Comparison of ENCODE assay signal across 9 mouse cellular contexts in genomic region chr14:57109194-57109593, GRCm38 (mm10). TPM values are rescaled to one million over a fixed set of nuclear protein-coding genes. Genes with fewer than 3 reads are reported as not detected.
DNase-seq lines count a peak whose midpoint lies in the region; ATAC-seq and TF ChIP-seq lines count a peak whose summit lies in the region.
"Had no signal": no experiment of that assay in that cellular context is flagged by ENCODE, and none has a peak within 500 bp of the region (broad histone marks: within the 10 kb centered on the region; RNA-seq: fewer than 3 reads in every experiment).

No protein-coding gene starts in this region.

- 10% methylated on average over 4 of the region's 4 CpGs for WGBS in embryonic facial prominence, embryonic 10.5 days

- peak; percentile 8 to 45 for DNase-seq in adrenal gland, postnatal 36 days
- no peak for DNase-seq in adrenal gland, adult 2 months
- peak; percentile 37 to 61 for DNase-seq in left cerebral cortex, adult 18-20 months (ENCODE audit: low spot score in 2 of 2)
- no peak for DNase-seq in left cerebral cortex, postnatal 36 days (ENCODE audit: low spot score in 2 of 2)
- no peak for DNase-seq in G1E (ENCODE audit: low spot score)
- DNase-seq in embryonic facial prominence, embryonic 10.5 days (ENCODE audit: low spot score): peak; percentile 54
- DNase-seq in lung, postnatal 10 days: peak; percentile 55

- peaks cover 9% of the 10 kb centered on the region for H3K27me3 ChIP-seq in G1E (ENCODE audit: insufficient read depth, low read length)
- H3K27me3 ChIP-seq in embryonic facial prominence, embryonic 10.5 days (replicated peaks; ENCODE audit: low read depth, poor library complexity, severe bottlenecking): peaks cover 48% of the 10 kb centered on the region

- intact Hi-C loops in left cerebral cortex, postnatal 36 days (cut with DNase I): loop anchor here (1.0 to 5.0 kb wide), 2 partner anchors 253 to 300 kb away; no protein-coding TSS in a partner anchor

- H3K4me1 ChIP-seq in G1E (ENCODE audit: insufficient read depth, low read depth, low read length): no peaks in the 10 kb centered on the region
- H3K4me1 ChIP-seq in embryonic facial prominence, embryonic 10.5 days: peaks cover 17% of the 10 kb centered on the region

- H3K27ac ChIP-seq in embryonic facial prominence, embryonic 10.5 days (replicated peaks): no peak overlapping the region

- peak; percentile 57 for TF ChIP-seq CTCF in G1E (IDR thresholded peaks at IDR 0.05; ENCODE audit: low read depth, low read length)

- no peak overlapping the region for H3K4me3 ChIP-seq in G1E (ENCODE audit: low read depth, low read length)
- no peak overlapping the region for H3K4me3 ChIP-seq in embryonic facial prominence, embryonic 10.5 days

- no peaks in the 10 kb centered on the region for H3K36me3 ChIP-seq in G1E (replicated peaks)
- no peaks in the 10 kb centered on the region for H3K36me3 ChIP-seq in embryonic facial prominence, embryonic 10.5 days (replicated peaks)

- peaks cover 3% of the 10 kb centered on the region for H3K9me3 ChIP-seq in G1E (replicated peaks)
- no peaks in the 10 kb centered on the region for H3K9me3 ChIP-seq in embryonic facial prominence, embryonic 10.5 days

- no peak for ATAC-seq in G1E (ENCODE audit: extremely low read depth, insufficient number of reproducible peaks, low FRiP score, poor library complexity, severe bottlenecking)
- no peak for ATAC-seq in activated CD4-positive, CD25-positive, alpha-beta regulatory T cell, adult 4 months

RNA-seq across cellular contexts. Expression of gene Gjb2, which starts 4.7 kb away (rescaled TPM):
- 10 to 100 TPM in 1 of 2 experiments, 1 to 10 TPM in 1; 1.1 to 15.2 TPM for total RNA-seq in adrenal gland, postnatal 36 days (2021)
- total RNA-seq in adrenal gland, adult 2 months (2021): 1 to 10 TPM in 1 of 2 experiments, under 1 TPM in 1; 0.73 to 9.6 TPM
- 6.4 and 14.0 TPM in 2 replicates for polyA plus RNA-seq in adrenal gland, adult 2 months (2012; rRNA removed)
- total RNA-seq in left cerebral cortex, adult 18-20 months (2021): 10 to 100 TPM; 13.2 to 13.3 TPM
- total RNA-seq in left cerebral cortex, postnatal 36 days (2021): 10 to 100 TPM in 1 of 2 experiments, 1 to 10 TPM in 1; 8.8 to 10.8 TPM
- total RNA-seq in G1E (2014; fragmentation: Nextera tagmentation) (not detected in 2 replicates), G1E (2017) (0.06 TPM in 1 of 2 replicates, not detected in the other)
- not detected in 2 replicates for polyA plus RNA-seq in G1E (2012)
- 5.8 and 10.0 TPM in 2 replicates for polyA plus RNA-seq in embryonic facial prominence, embryonic 10.5 days (2016; fragmentation: Nextera tagmentation; extraction: Ambion mirVana)
- polyA plus RNA-seq in activated CD4-positive, CD25-positive, alpha-beta regulatory T cell, adult 4 months (2017; shearing (Covaris generic)): 1 to 10 TPM; 2.4 to 5.9 TPM
- polyA plus RNA-seq: heart, embryonic 14.5 days had no signal

RNA-seq across cellular contexts. Expression of gene Gm4491, which starts 6.5 kb away (rescaled TPM):
- total RNA-seq in adrenal gland, postnatal 36 days (2021): not detected
- not detected for total RNA-seq in adrenal gland, adult 2 months (2021)
- polyA plus RNA-seq in adrenal gland, adult 2 months (2012; rRNA removed): not detected in 2 replicates
- total RNA-seq in left cerebral cortex, adult 18-20 months (2021): 1 to 10 TPM in 1 of 2 experiments, under 1 TPM in 1; 0.72 to 1.0 TPM
- under 1 TPM; 0.77 to 0.96 TPM for total RNA-seq in left cerebral cortex, postnatal 36 days (2021)
- total RNA-seq in G1E (2014; fragmentation: Nextera tagmentation): not detected in 2 replicates
- 0.17 TPM in 1 of 2 replicates, not detected in the other for total RNA-seq in G1E (2017)
- polyA plus RNA-seq in G1E (2012): not detected in 2 replicates
- polyA plus RNA-seq in embryonic facial prominence, embryonic 10.5 days (2016; fragmentation: Nextera tagmentation; extraction: Ambion mirVana): not detected in 2 replicates
- polyA plus RNA-seq in activated CD4-positive, CD25-positive, alpha-beta regulatory T cell, adult 4 months (2017; shearing (Covaris generic)): not detected
- polyA plus RNA-seq: heart, embryonic 14.5 days had no signal

RNA-seq across cellular contexts. Expression of gene Gjb6, which starts 24.2 kb away (rescaled TPM):
- total RNA-seq in adrenal gland, postnatal 36 days (2021): not detected
- total RNA-seq in adrenal gland, adult 2 months (2021): not detected
- not detected in 2 replicates for polyA plus RNA-seq in adrenal gland, adult 2 months (2012; rRNA removed)
- 10 to 100 TPM; 95.6 to 97.5 TPM for total RNA-seq in left cerebral cortex, adult 18-20 months (2021)
- 100 to 1,000 TPM in 1 of 2 experiments, 10 to 100 TPM in 1; 99.8 to 127 TPM for total RNA-seq in left cerebral cortex, postnatal 36 days (2021)
- not detected in 2 replicates for total RNA-seq in G1E (2014; fragmentation: Nextera tagmentation)
- total RNA-seq in G1E (2017): 0.11 TPM in 1 of 2 replicates, not detected in the other
- not detected in 2 replicates for polyA plus RNA-seq in G1E (2012)
- 1.1 and 3.5 TPM in 2 replicates for polyA plus RNA-seq in embryonic facial prominence, embryonic 10.5 days (2016; fragmentation: Nextera tagmentation; extraction: Ambion mirVana)
- polyA plus RNA-seq in activated CD4-positive, CD25-positive, alpha-beta regulatory T cell, adult 4 months (2017; shearing (Covaris generic)): not detected
- polyA plus RNA-seq: heart, embryonic 14.5 days had no signal

RNA-seq across cellular contexts. Expression of gene Gja3, which starts 51.3 kb away (rescaled TPM):
- total RNA-seq in adrenal gland, postnatal 36 days (2021): not detected
- total RNA-seq in adrenal gland, adult 2 months (2021): not detected
- 0.04 TPM in 1 of 2 replicates, not detected in the other for polyA plus RNA-seq in adrenal gland, adult 2 months (2012; rRNA removed)
- total RNA-seq in left cerebral cortex, adult 18-20 months (2021): under 1 TPM; 0.12 to 0.26 TPM
- under 1 TPM; 0.15 to 0.27 TPM for total RNA-seq in left cerebral cortex, postnatal 36 days (2021)
- total RNA-seq in G1E (2014; fragmentation: Nextera tagmentation) (not detected in 2 replicates), G1E (2017) (not detected in 2 replicates)
- not detected in 2 replicates for polyA plus RNA-seq in G1E (2012)
- polyA plus RNA-seq in embryonic facial prominence, embryonic 10.5 days (2016; fragmentation: Nextera tagmentation; extraction: Ambion mirVana): 0.14 and 0.15 TPM in 2 replicates
- not detected for polyA plus RNA-seq in activated CD4-positive, CD25-positive, alpha-beta regulatory T cell, adult 4 months (2017; shearing (Covaris generic))

Comparison
In these comparisons a context has a peak if more than half of its experiments do, and no peak if none do; other contexts are left out.
1. DNase-seq: peak in adrenal gland, postnatal 36 days (2 of 2), left cerebral cortex, adult 18-20 months (2 of 2), embryonic facial prominence, embryonic 10.5 days (single experiment) and lung, postnatal 10 days (single experiment); none in adrenal gland, adult 2 months (single experiment), left cerebral cortex, postnatal 36 days (0 of 2) and G1E (single experiment).
2. RNA of gene Gjb6, which starts 24.2 kb away (total RNA-seq): 99.8 to 127 TPM in left cerebral cortex, postnatal 36 days and 95.6 to 97.5 TPM in left cerebral cortex, adult 18-20 months; 0.11 TPM in G1E, not detected in adrenal gland, postnatal 36 days and not detected in adrenal gland, adult 2 months; every median in the first group is over 10 times any median in the second.